Mouse (Mus musculus) urinary bladder, postnatal 14 days (tissue): ENCODE measurements at regions not wholly inside any gene's neighbourhood (a gene's known extent, or its start where the extent isn't known, plus 50 kb on each side); places are given as distances from the start of the nearest gene placed in this dataset.

ENCODE experiments used
- DNase-seq: peaks from one replicate; pipeline ENCODE4 v3.0.0; 2021; ENCODE audit warnings: low spot score

DNA sequence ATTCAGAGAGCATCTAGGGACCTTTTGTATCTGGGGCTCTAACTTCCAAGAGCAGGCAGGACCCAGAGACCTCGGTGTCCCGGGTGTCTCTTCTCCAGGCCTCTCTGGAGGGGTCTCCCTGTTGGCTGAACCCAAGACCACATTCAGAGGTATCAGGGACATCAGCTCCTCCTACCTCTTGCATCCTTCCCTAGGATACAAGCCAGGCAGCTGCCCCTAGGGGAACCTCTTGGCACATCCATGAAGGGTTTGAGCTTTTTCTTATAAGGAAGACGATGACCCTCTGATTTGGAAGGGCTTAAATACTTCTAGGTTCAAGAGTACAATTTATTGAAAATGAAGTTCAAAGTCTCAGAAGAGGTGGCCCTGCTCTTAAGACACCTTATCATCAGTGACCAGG is 57.2 kb upstream of the Dio3 start:
- DNase-seq = no peak

DNA sequence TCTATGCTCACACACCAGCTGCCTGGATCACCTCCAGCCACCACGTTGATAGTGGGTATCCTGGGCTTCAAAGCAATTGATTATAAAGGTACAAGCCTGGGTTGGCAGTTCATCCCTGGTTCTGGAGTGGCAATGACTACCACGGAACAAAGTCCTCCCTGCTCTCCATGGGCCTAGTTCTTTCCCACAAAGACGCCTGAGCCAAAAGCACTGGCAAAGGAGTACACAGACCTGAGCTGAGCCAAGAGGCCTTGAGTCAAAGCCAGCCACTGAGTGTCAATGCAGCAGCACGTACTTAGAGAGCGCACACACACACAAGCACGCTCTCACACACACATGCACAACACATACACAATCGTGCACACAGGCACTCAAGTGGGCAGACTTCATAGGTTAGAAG is 54.6 kb upstream of the Dio3 start:
- DNase-seq = no peak

DNA sequence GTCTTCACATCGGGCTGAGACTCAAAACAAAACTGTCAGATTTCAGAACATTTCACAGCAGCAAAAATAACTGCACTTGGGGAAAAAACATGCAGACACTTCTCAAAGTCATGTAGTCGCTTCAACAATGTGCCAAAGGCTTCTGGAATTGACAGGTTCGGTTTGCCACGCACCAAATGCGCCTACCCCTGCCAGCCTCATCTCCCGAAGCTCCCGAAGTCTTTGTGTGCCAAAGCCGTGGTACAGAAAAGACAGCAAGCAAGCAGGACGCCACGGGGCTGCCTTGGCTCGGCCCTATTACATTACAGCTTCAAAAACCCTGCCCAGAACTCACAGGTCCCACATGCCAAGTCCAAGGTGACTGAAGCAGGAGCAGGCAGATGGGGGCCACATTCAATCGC is 50.9 kb upstream of the Dio3 start:
- DNase-seq = no peak
